Mouse (Mus musculus): Measurements from ENCODE around the gene Vrk2. TPM values are rescaled to one million over a fixed set of nuclear protein-coding genes. Genes with fewer than 3 reads are reported as not detected.

Vrk2 gene
- polyA plus RNA-seq, 1 experiment from 2014 or later, result 21.5 TPM

GRCm38 (mm10) chr11:26516086-26516485 lies 77.7 kb downstream of the Vrk2 start:
- no peak for ATAC-seq (ENCODE audit: insufficient read depth, low FRiP score)
- 60% methylated on average over 2 of the region's 2 CpGs for WGBS
- H3K4me3 ChIP-seq (replicated peaks; ENCODE audit: low read length), result no peak overlapping the region
- H3K9ac ChIP-seq (ENCODE audit: low read length), result no peak overlapping the region
- H3K27me3 ChIP-seq (ENCODE audit: control insufficient read depth, insufficient read depth, low read length), result no peaks in the 10 kb centered on the region
- H3K9me3 ChIP-seq (replicated peaks; ENCODE audit: control insufficient read depth, low read length), result no peaks in the 10 kb centered on the region
- no peaks in the 10 kb centered on the region for H3K4me1 ChIP-seq (ENCODE audit: control insufficient read depth, insufficient read depth, low read length)
- no peak overlapping the region for H3K4me2 ChIP-seq (ENCODE audit: low read depth, low read length)
- no peaks in the 10 kb centered on the region for H3K36me3 ChIP-seq (ENCODE audit: control insufficient read depth, insufficient read depth, low read length)
- H3K27ac ChIP-seq (ENCODE audit: low read length), result no peak overlapping the region

- Histone ChIP-seq H3K27ac (ENCODE audit: low read length) (no peak overlapping the region), H3K4me3 (replicated peaks; ENCODE audit: low read length) (no peak overlapping the region), H3K9me3 (replicated peaks; ENCODE audit: control insufficient read depth, low read length) (no peaks in the 10 kb centered on the region), H3K36me3 (ENCODE audit: control insufficient read depth, insufficient read depth, low read length) (no peaks in the 10 kb centered on the region), H3K9ac (ENCODE audit: low read length) (no peak overlapping the region), H3K4me1 (ENCODE audit: control insufficient read depth, insufficient read depth, low read length) (no peaks in the 10 kb centered on the region), H3K27me3 (ENCODE audit: control insufficient read depth, insufficient read depth, low read length) (no peaks in the 10 kb centered on the region), H3K4me2 (ENCODE audit: low read depth, low read length) (no peak overlapping the region)
- no peak for ATAC-seq (ENCODE audit: insufficient read depth, low FRiP score)
Observed at GRCm38 (mm10) chr11:26513683-26514082, 80.1 kb downstream of the Vrk2 start.

- H3K4me2 ChIP-seq (ENCODE audit: low read depth, low read length), result no peak overlapping the region
- no peaks in the 10 kb centered on the region for H3K36me3 ChIP-seq (ENCODE audit: control insufficient read depth, insufficient read depth, low read length)
- H3K4me1 ChIP-seq (ENCODE audit: control insufficient read depth, insufficient read depth, low read length), result no peaks in the 10 kb centered on the region
- no peak overlapping the region for H3K4me3 ChIP-seq (replicated peaks; ENCODE audit: low read length)
- 91% methylated on average over 5 of the region's 5 CpGs for WGBS
- no peak for ATAC-seq (ENCODE audit: insufficient read depth, low FRiP score)
- H3K27me3 ChIP-seq (ENCODE audit: control insufficient read depth, insufficient read depth, low read length), result no peaks in the 10 kb centered on the region
- no peaks in the 10 kb centered on the region for H3K9me3 ChIP-seq (replicated peaks; ENCODE audit: control insufficient read depth, low read length)
- no peak overlapping the region for H3K27ac ChIP-seq (ENCODE audit: low read length)
- no peak overlapping the region for H3K9ac ChIP-seq (ENCODE audit: low read length)
Observed at GRCm38 (mm10) chr11:26495951-26496350, 97.8 kb downstream of the Vrk2 start.

GRCm38 (mm10) chr11:26489761-26490466 lies 103.9 kb downstream of the Vrk2 start:
- H3K27ac ChIP-seq (ENCODE audit: low read length), result no peak overlapping the region; the same call in 1 of the 2 replicates
- 19% methylated on average over 12 of the region's 12 CpGs for WGBS
- H3K4me1 ChIP-seq (ENCODE audit: control insufficient read depth, insufficient read depth, low read length), result peaks cover 15% of the 10 kb centered on the region
- no peak overlapping the region for H3K4me3 ChIP-seq (replicated peaks; ENCODE audit: low read length)
- no peak overlapping the region for H3K9ac ChIP-seq (ENCODE audit: low read length)
- H3K9me3 ChIP-seq (replicated peaks; ENCODE audit: control insufficient read depth, low read length), result no peaks in the 10 kb centered on the region
- ATAC-seq (ENCODE audit: insufficient read depth, low FRiP score), result peak; percentile 68
- no peaks in the 10 kb centered on the region for H3K27me3 ChIP-seq (ENCODE audit: control insufficient read depth, insufficient read depth, low read length)
- 0 out of 2 replicates have a peak overlapping the region, but pooled peaks have one; percentile 22 for H3K4me2 ChIP-seq (ENCODE audit: low read depth, low read length)
- no peaks in the 10 kb centered on the region for H3K36me3 ChIP-seq (ENCODE audit: control insufficient read depth, insufficient read depth, low read length)

GRCm38 (mm10) chr11:26481691-26482242 lies 112.0 kb downstream of the Vrk2 start:
- no peak overlapping the region for H3K4me2 ChIP-seq (ENCODE audit: low read depth, low read length)
- 86% methylated on average over 3 of the region's 3 CpGs for whole genome bisulfite sequencing

GRCm38 (mm10) chr11:26477037-26477739 lies 116.6 kb downstream of the Vrk2 start:
- 83% methylated on average over 6 of the region's 6 CpGs for WGBS
- Histone ChIP-seq H3K4me3 (replicated peaks; ENCODE audit: low read length) (no peak overlapping the region), H3K36me3 (ENCODE audit: control insufficient read depth, insufficient read depth, low read length) (peaks cover 3% of the 10 kb centered on the region; the same call in 1 of the 2 replicates), H3K27ac (ENCODE audit: low read length) (no peak overlapping the region), H3K4me2 (ENCODE audit: low read depth, low read length) (no peak overlapping the region), H3K27me3 (ENCODE audit: control insufficient read depth, insufficient read depth, low read length) (no peaks in the 10 kb centered on the region), H3K9me3 (replicated peaks; ENCODE audit: control insufficient read depth, low read length) (no peaks in the 10 kb centered on the region), H3K4me1 (ENCODE audit: control insufficient read depth, insufficient read depth, low read length) (no peaks in the 10 kb centered on the region), H3K9ac (ENCODE audit: low read length) (no peak overlapping the region)
- no peak for ATAC-seq (ENCODE audit: insufficient read depth, low FRiP score)

More at GRCm38 (mm10) chr11:26481691-26482242, 112.0 kb downstream of the Vrk2 start:
- no peaks in the 10 kb centered on the region for H3K36me3 ChIP-seq (ENCODE audit: control insufficient read depth, insufficient read depth, low read length)
- H3K4me3 ChIP-seq (replicated peaks; ENCODE audit: low read length), result no peak overlapping the region
- 0 out of 2 replicates have a peak, but pooled peaks cover 2% of the 10 kb centered on the region for H3K4me1 ChIP-seq (ENCODE audit: control insufficient read depth, insufficient read depth, low read length)
- no peaks in the 10 kb centered on the region for H3K9me3 ChIP-seq (replicated peaks; ENCODE audit: control insufficient read depth, low read length)
- ATAC-seq (ENCODE audit: insufficient read depth, low FRiP score), result no peak
- no peaks in the 10 kb centered on the region for H3K27me3 ChIP-seq (ENCODE audit: control insufficient read depth, insufficient read depth, low read length)
- no peak overlapping the region for H3K27ac ChIP-seq (ENCODE audit: low read length)
- no peak overlapping the region for H3K9ac ChIP-seq (ENCODE audit: low read length)

- H3K36me3 ChIP-seq (ENCODE audit: control insufficient read depth, insufficient read depth, low read length), result no peaks in the 10 kb centered on the region
- ATAC-seq (ENCODE audit: insufficient read depth, low FRiP score), result no peak
- H3K4me3 ChIP-seq (replicated peaks; ENCODE audit: low read length), result no peak overlapping the region
- H3K27me3 ChIP-seq (ENCODE audit: control insufficient read depth, insufficient read depth, low read length), result no peaks in the 10 kb centered on the region
- no peak overlapping the region for H3K27ac ChIP-seq (ENCODE audit: low read length)
- no peak overlapping the region for H3K9ac ChIP-seq (ENCODE audit: low read length)
- no peaks in the 10 kb centered on the region for H3K9me3 ChIP-seq (replicated peaks; ENCODE audit: control insufficient read depth, low read length)
- 76% methylated on average over 4 of the region's 4 CpGs for WGBS
- H3K4me1 ChIP-seq (ENCODE audit: control insufficient read depth, insufficient read depth, low read length), result no peaks in the 10 kb centered on the region
- no peak overlapping the region for H3K4me2 ChIP-seq (ENCODE audit: low read depth, low read length)
Observed at GRCm38 (mm10) chr11:26454081-26454480, 139.7 kb downstream of the Vrk2 start.

- Histone ChIP-seq H3K9me3 (replicated peaks; ENCODE audit: control insufficient read depth, low read length) (no peaks in the 10 kb centered on the region), H3K27me3 (ENCODE audit: control insufficient read depth, insufficient read depth, low read length) (no peaks in the 10 kb centered on the region), H3K4me1 (ENCODE audit: control insufficient read depth, insufficient read depth, low read length) (no peaks in the 10 kb centered on the region), H3K27ac (ENCODE audit: low read length) (no peak overlapping the region), H3K36me3 (ENCODE audit: control insufficient read depth, insufficient read depth, low read length) (no peaks in the 10 kb centered on the region), H3K9ac (ENCODE audit: low read length) (no peak overlapping the region), H3K4me2 (ENCODE audit: low read depth, low read length) (no peak overlapping the region), H3K4me3 (replicated peaks; ENCODE audit: low read length) (no peak overlapping the region)
- no peak for ATAC-seq (ENCODE audit: insufficient read depth, low FRiP score)
- 87% methylated on average over 4 of the region's 4 CpGs for WGBS
Observed at GRCm38 (mm10) chr11:26452693-26453092, 141.1 kb downstream of the Vrk2 start.

GRCm38 (mm10) chr11:26451228-26451627 lies 142.6 kb downstream of the Vrk2 start:
- no peaks in the 10 kb centered on the region for H3K27me3 ChIP-seq (ENCODE audit: control insufficient read depth, insufficient read depth, low read length)
- H3K4me3 ChIP-seq (replicated peaks; ENCODE audit: low read length), result no peak overlapping the region
- H3K27ac ChIP-seq (ENCODE audit: low read length), result no peak overlapping the region
- no peak overlapping the region for H3K9ac ChIP-seq (ENCODE audit: low read length)
- H3K4me1 ChIP-seq (ENCODE audit: control insufficient read depth, insufficient read depth, low read length), result no peaks in the 10 kb centered on the region
- H3K9me3 ChIP-seq (replicated peaks; ENCODE audit: control insufficient read depth, low read length), result no peaks in the 10 kb centered on the region
- 0 out of 2 replicates have a peak, but pooled peaks cover 4% of the 10 kb centered on the region for H3K36me3 ChIP-seq (ENCODE audit: control insufficient read depth, insufficient read depth, low read length)
- no peak overlapping the region for H3K4me2 ChIP-seq (ENCODE audit: low read depth, low read length)
- no peak for ATAC-seq (ENCODE audit: insufficient read depth, low FRiP score)
- WGBS, result 90% methylated on average over 2 of the region's 2 CpGs
